In genomic region chr9:46302142-46302541, GRCm38 (mm10) we compare ENCODE assay signal across 9 mouse cellular contexts. TPM values are rescaled to one million over a fixed set of nuclear protein-coding genes. Genes with fewer than 3 reads are reported as not detected.
DNase-seq lines count a peak whose midpoint lies in the region; ATAC-seq lines count a peak whose summit lies in the region.
"Had no signal": no experiment of that assay in that cellular context is flagged by ENCODE, and none has a peak within 500 bp of the region (broad histone marks: within the 10 kb centered on the region; RNA-seq: fewer than 3 reads in every experiment).

No protein-coding gene starts in this region.

- ATAC-seq in forebrain, embryonic 13.5 days, result no peak
- 0 out of 2 replicates have a peak, but pooled peaks have one; percentile 76 for ATAC-seq in erythroblast, adult 5-6 weeks (replicated peaks; ENCODE audit: low FRiP score, poor library complexity, severe bottlenecking)

- no peak overlapping the region for H3K4me2 ChIP-seq in forebrain, embryonic 13.5 days

- 15% methylated on average over 2 of the region's 2 CpGs for WGBS in forebrain, embryonic 10.5 days
- 18% methylated on average over 2 of the region's 2 CpGs for WGBS in forebrain, embryonic 13.5 days

- no peaks in the 10 kb centered on the region for H3K27me3 ChIP-seq in forebrain, embryonic 10.5 days (ENCODE audit: poor library complexity, severe bottlenecking)
- H3K27me3 ChIP-seq in forebrain, embryonic 13.5 days, result no peaks in the 10 kb centered on the region

- peak; percentile 60 for DNase-seq in forebrain, embryonic 10.5 days (ENCODE audit: extremely low spot score, low spot score)
- DNase-seq in 416B (ENCODE audit: low read depth), result peak; percentile 64
- DNase-seq in adrenal gland, postnatal 14 days, result peak; percentile 66
- peak; percentile 67 for DNase-seq in kidney, postnatal 10 days
- DNase-seq in lung, postnatal 10 days, result peak; percentile 65
- DNase-seq in right cerebral cortex, postnatal 4 days, result peak; percentile 60

- H3K4me1 ChIP-seq in forebrain, embryonic 10.5 days, result no peaks in the 10 kb centered on the region
- no peaks in the 10 kb centered on the region for H3K4me1 ChIP-seq in forebrain, embryonic 13.5 days

- H3K4me3 ChIP-seq in forebrain, embryonic 10.5 days, result no peak overlapping the region
- no peak overlapping the region for H3K4me3 ChIP-seq in forebrain, embryonic 13.5 days

- no peaks in the 10 kb centered on the region for H3K9me3 ChIP-seq in forebrain, embryonic 10.5 days
- H3K9me3 ChIP-seq in forebrain, embryonic 13.5 days (replicated peaks), result no peaks in the 10 kb centered on the region

- peaks cover 28% of the 10 kb centered on the region for H3K36me3 ChIP-seq in forebrain, embryonic 10.5 days (replicated peaks)
- peaks cover 27% of the 10 kb centered on the region for H3K36me3 ChIP-seq in forebrain, embryonic 13.5 days (ENCODE audit: poor library complexity, severe bottlenecking)

- H3K9ac ChIP-seq in forebrain, embryonic 13.5 days, result no peak overlapping the region

- H3K27ac ChIP-seq in forebrain, embryonic 10.5 days, result no peak overlapping the region
- no peak overlapping the region for H3K27ac ChIP-seq in forebrain, embryonic 13.5 days

RNA-seq across cellular contexts. Expression of gene 4931429L15Rik, which starts 17.6 kb away (rescaled TPM):
- polyA plus RNA-seq in forebrain, embryonic 10.5 days (2016; fragmentation: Nextera tagmentation; extraction: Ambion mirVana), result 0.22 TPM in 1 of 2 replicates, not detected in the other
- polyA plus RNA-seq in forebrain, embryonic 13.5 days (2015; fragmentation: Nextera tagmentation; extraction: Ambion mirVana), result not detected in 2 replicates
- total RNA-seq in adrenal gland, postnatal 14 days (2021), result not detected in 2 replicates
- not detected in 2 replicates for total RNA-seq in erythroblast, adult 5-6 weeks (2015; ENCODE audit: low replicate concordance)
- not detected in 2 replicates for total RNA-seq in erythroblast, adult 5-6 weeks (2017; ENCODE audit: low replicate concordance)

RNA-seq across cellular contexts. Expression of gene Bud13, which starts 19.3 kb away (rescaled TPM):
- 32.3 and 33.0 TPM in 2 replicates for polyA plus RNA-seq in forebrain, embryonic 10.5 days (2016; fragmentation: Nextera tagmentation; extraction: Ambion mirVana)
- 19.0 and 21.9 TPM in 2 replicates for polyA plus RNA-seq in forebrain, embryonic 13.5 days (2015; fragmentation: Nextera tagmentation; extraction: Ambion mirVana)
- 9.3 and 16.2 TPM in 2 replicates for total RNA-seq in adrenal gland, postnatal 14 days (2021)
- 0.63 and 1.9 TPM in 2 replicates for total RNA-seq in erythroblast, adult 5-6 weeks (2015; ENCODE audit: low replicate concordance)
- 0.56 and 2.5 TPM in 2 replicates for total RNA-seq in erythroblast, adult 5-6 weeks (2017; ENCODE audit: low replicate concordance)

RNA-seq across cellular contexts. Expression of gene Zpr1, which starts 29.3 kb away (rescaled TPM):
- polyA plus RNA-seq in forebrain, embryonic 10.5 days (2016; fragmentation: Nextera tagmentation; extraction: Ambion mirVana), result 70.9 and 76.7 TPM in 2 replicates
- 60.7 and 65.2 TPM in 2 replicates for polyA plus RNA-seq in forebrain, embryonic 13.5 days (2015; fragmentation: Nextera tagmentation; extraction: Ambion mirVana)
- 44.3 and 52.0 TPM in 2 replicates for total RNA-seq in adrenal gland, postnatal 14 days (2021)
- total RNA-seq in erythroblast, adult 5-6 weeks (2015; ENCODE audit: low replicate concordance), result 12.3 and 14.6 TPM in 2 replicates
- 3.9 and 18.1 TPM in 2 replicates for total RNA-seq in erythroblast, adult 5-6 weeks (2017; ENCODE audit: low replicate concordance)

RNA-seq across cellular contexts. Expression of gene Apoa5, which starts 33.7 kb away (rescaled TPM):
- not detected in 2 replicates for polyA plus RNA-seq in forebrain, embryonic 10.5 days (2016; fragmentation: Nextera tagmentation; extraction: Ambion mirVana)
- not detected in 2 replicates for polyA plus RNA-seq in forebrain, embryonic 13.5 days (2015; fragmentation: Nextera tagmentation; extraction: Ambion mirVana)
- total RNA-seq in adrenal gland, postnatal 14 days (2021), result 4.7 and 74.9 TPM in 2 replicates
- not detected in 2 replicates for total RNA-seq in erythroblast, adult 5-6 weeks (2015; ENCODE audit: low replicate concordance)
- not detected in 2 replicates for total RNA-seq in erythroblast, adult 5-6 weeks (2017; ENCODE audit: low replicate concordance)
- total RNA-seq: layer of hippocampus, adult 8-10 months had no signal
